Mouse (Mus musculus) intestine, embryonic 15.5 days (tissue): Measurements from ENCODE around the gene Stat3. TPM values are rescaled to one million over a fixed set of nuclear protein-coding genes. Genes with fewer than 3 reads are reported as not detected.
A peak's percentile ranks its signal among the peaks of the same experiment; 100 is the strongest.

Experiments used
- ATAC-seq: fragments of 200-750 bp; cut with Nextera tagmentation; 2 replicates; pipeline ENCODE4 v1.8.0; 2017; ENCODE audit warnings: moderate TSS enrichment, moderate library complexity
- H3K27ac ChIP-seq: fragments of 300-500 bp; sonication (generic); 2 replicates; pipeline ENCODE4 v1.5.1; 2015; ENCODE audit warnings: mild to moderate bottlenecking, inconsistent platforms
- H3K27me3 ChIP-seq: fragments of 300-500 bp; sonication (generic); replicated peaks from 2 replicates; pipeline ENCODE4 v1.6.1; 2015; ENCODE audit warnings: inconsistent platforms
- H3K36me3 ChIP-seq: fragments of 300-500 bp; sonication (generic); 2 replicates; pipeline ENCODE4 v1.6.1; 2015; ENCODE audit warnings: inconsistent platforms
- H3K4me1 ChIP-seq: fragments of 300-500 bp; sonication (generic); replicated peaks from 2 replicates; pipeline ENCODE4 v1.6.1; 2015; ENCODE audit warnings: inconsistent platforms
- H3K4me2 ChIP-seq: fragments of 300-500 bp; sonication (generic); replicated peaks from 2 replicates; pipeline ENCODE4 v1.6.1; 2015; ENCODE audit warnings: mild to moderate bottlenecking, inconsistent platforms
- H3K4me3 ChIP-seq: fragments of 300-500 bp; sonication (generic); replicated peaks from 2 replicates; pipeline ENCODE4 v1.5.1; 2015; ENCODE audit warnings: inconsistent platforms
- H3K9ac ChIP-seq: fragments of 300-500 bp; sonication (generic); 2 replicates; pipeline ENCODE4 v1.6.1; 2015; ENCODE audit warnings: inconsistent platforms
- H3K9me3 ChIP-seq: fragments of 300-500 bp; sonication (generic); 2 replicates; pipeline ENCODE4 v1.6.1; 2016; ENCODE audit warnings: inconsistent platforms
- WGBS: fragments of 180-500 bp; shearing (Covaris S2); methylation state at CpG from one replicate; pipeline ENCODE4 v1.1.7; 2015; 5-methylcytosine and 5-hydroxymethylcytosine counted together
- polyA plus RNA-seq: library from polyadenylated mRNA; unstranded; fragments of >200 nt; fragmentation: Nextera tagmentation; extraction: Ambion mirVana; gene quantifications from 2 replicates; pipeline ENCODE4 v1.2.1, GENCODE M21; 2015

Gene Stat3
- polyA plus RNA-seq, 1 experiment from 2014 or later: 45.8 TPM

DNA sequence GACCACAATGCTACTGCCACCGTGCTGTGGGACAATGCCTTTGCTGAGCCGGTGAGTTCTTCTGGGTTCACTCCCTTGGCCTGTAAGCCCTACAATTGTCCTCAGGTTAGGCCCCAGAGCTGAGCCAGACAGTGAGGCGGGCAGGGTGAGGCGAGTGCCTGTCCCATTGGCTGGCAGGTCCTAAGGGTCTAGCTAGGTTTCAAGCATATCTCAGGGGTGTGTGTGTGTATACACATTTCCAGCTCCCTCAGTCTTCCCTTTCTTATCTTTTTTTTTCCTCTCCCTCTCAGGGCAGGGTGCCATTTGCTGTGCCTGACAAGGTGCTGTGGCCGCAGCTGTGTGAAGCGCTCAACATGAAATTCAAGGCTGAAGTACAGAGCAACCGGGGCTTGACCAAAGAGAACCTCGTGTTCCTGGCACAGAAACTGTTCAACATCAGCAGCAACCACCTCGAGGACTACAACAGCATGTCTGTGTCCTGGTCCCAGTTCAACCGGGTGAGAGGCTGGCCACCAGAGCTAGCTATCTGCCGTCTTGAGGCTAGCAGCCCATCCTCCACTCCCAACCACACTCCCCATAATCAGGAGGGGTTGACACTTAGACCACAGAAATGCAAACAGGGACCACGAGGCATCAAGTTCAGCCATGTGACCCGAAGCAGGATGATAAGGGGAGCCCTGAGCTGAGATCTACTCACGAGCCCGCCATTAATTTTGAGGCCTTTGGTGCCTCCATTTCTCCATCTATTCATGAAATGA, 59.8 kb downstream of the Stat3 start:
- Histone ChIP-seq H3K27me3 (no peaks in the 10 kb centered on the region), H3K4me3 (no peak overlapping the region), H3K9me3 (no peaks in the 10 kb centered on the region), H3K4me1 (no peaks in the 10 kb centered on the region), H3K4me2 (no peak overlapping the region), H3K36me3 (no peaks in the 10 kb centered on the region), H3K27ac (no peak overlapping the region), H3K9ac (no peak overlapping the region)
- WGBS: 75% methylated on average over 15 of the region's 15 CpGs
- ATAC-seq: no peak

- no peaks in the 10 kb centered on the region for H3K4me1 ChIP-seq
- no peak for ATAC-seq
- 79% methylated on average over 3 of the region's 3 CpGs for WGBS
- no peak overlapping the region for H3K4me3 ChIP-seq
- no peak overlapping the region for H3K4me2 ChIP-seq
- H3K36me3 ChIP-seq: no peaks in the 10 kb centered on the region
- H3K27me3 ChIP-seq: no peaks in the 10 kb centered on the region
- no peak overlapping the region for H3K27ac ChIP-seq
- H3K9me3 ChIP-seq: no peaks in the 10 kb centered on the region
- H3K9ac ChIP-seq: no peak overlapping the region
Measured at GRCm38 (mm10) chr11:100875761-100876160, 63.6 kb downstream of the Stat3 start.

GRCm38 (mm10) chr11:100870968-100871350, 68.4 kb downstream of the Stat3 start:
- WGBS: 73% methylated on average over 8 of the region's 8 CpGs
- no peak overlapping the region for H3K9ac ChIP-seq
- no peaks in the 10 kb centered on the region for H3K27me3 ChIP-seq
- no peak for ATAC-seq
- no peaks in the 10 kb centered on the region for H3K4me1 ChIP-seq
- no peaks in the 10 kb centered on the region for H3K36me3 ChIP-seq
- no peak overlapping the region for H3K4me2 ChIP-seq
- H3K9me3 ChIP-seq: no peaks in the 10 kb centered on the region
- H3K4me3 ChIP-seq: no peak overlapping the region
- H3K27ac ChIP-seq: no peak overlapping the region

GRCm38 (mm10) chr11:100870256-100870967, 68.9 kb downstream of the Stat3 start:
- Histone ChIP-seq H3K4me1 (no peaks in the 10 kb centered on the region), H3K9me3 (no peaks in the 10 kb centered on the region), H3K4me2 (no peak overlapping the region), H3K36me3 (no peaks in the 10 kb centered on the region), H3K27me3 (no peaks in the 10 kb centered on the region), H3K27ac (no peak overlapping the region), H3K4me3 (no peak overlapping the region), H3K9ac (no peak overlapping the region)
- WGBS: 76% methylated on average over 10 of the region's 10 CpGs
- no peak for ATAC-seq

DNA sequence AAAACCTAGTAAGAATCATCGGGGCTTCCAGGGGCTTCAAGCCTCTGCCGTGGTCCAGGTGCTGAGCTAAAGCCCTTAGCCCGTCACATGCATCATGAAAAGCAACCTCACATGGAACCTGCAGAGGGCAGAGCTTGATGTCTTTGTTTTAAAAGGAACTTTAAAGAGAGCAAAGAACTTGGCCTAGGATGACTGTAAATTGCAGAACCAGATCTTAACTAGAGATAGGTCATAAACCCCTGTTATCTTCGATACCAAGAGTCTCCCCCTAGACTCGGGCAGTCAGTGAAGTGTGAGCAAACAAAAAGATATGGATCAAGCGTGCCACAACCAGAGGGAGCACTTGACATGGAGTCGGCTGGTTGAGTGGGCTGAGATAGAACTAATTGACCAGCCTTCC, 73.7 kb downstream of the Stat3 start:
- 80% methylated on average over 7 of the region's 7 CpGs for WGBS
- H3K4me1 ChIP-seq: peaks cover 2% of the 10 kb centered on the region; the same call in 1 of the 2 replicates

DNA sequence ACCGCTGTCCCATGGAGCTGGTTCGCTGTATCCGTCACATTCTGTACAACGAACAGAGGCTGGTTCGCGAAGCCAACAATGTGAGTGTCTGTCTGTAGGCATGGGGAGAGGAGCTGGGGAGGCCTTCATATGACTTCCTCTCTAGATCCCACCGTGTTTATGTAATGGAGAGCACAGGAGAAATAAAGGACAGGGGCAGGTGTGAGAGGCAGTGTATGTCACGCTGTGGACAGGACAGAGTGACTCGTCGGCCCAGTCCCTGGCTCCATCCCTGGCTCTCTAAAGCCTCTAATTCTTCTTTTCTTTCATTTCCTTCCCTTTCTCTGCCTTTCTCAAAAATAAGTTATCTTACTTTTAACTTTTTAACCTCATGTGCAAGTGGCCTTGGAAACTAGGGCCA, 76.2 kb downstream of the Stat3 start:
- no peaks in the 10 kb centered on the region for H3K9me3 ChIP-seq
- H3K36me3 ChIP-seq: no peaks in the 10 kb centered on the region
- no peak overlapping the region for H3K9ac ChIP-seq
- peaks cover 10% of the 10 kb centered on the region; the same call in 1 of the 2 replicates for H3K4me1 ChIP-seq
- no peak overlapping the region for H3K4me2 ChIP-seq
- H3K4me3 ChIP-seq: no peak overlapping the region
- ATAC-seq: no peak
- no peak overlapping the region for H3K27ac ChIP-seq
- no peaks in the 10 kb centered on the region for H3K27me3 ChIP-seq
- WGBS: 86% methylated on average over 10 of the region's 10 CpGs

More for the DNA sequence above, 73.7 kb downstream of the Stat3 start:
- no peak overlapping the region for H3K4me3 ChIP-seq
- no peak overlapping the region for H3K27ac ChIP-seq
- no peaks in the 10 kb centered on the region for H3K9me3 ChIP-seq
- H3K4me2 ChIP-seq: no peak overlapping the region
- H3K27me3 ChIP-seq: no peaks in the 10 kb centered on the region
- H3K9ac ChIP-seq: no peak overlapping the region
- no peak for ATAC-seq
- H3K36me3 ChIP-seq: no peaks in the 10 kb centered on the region

GRCm38 (mm10) chr11:100861836-100862235, 77.5 kb downstream of the Stat3 start:
- H3K36me3 ChIP-seq: no peaks in the 10 kb centered on the region
- 41% methylated on average over 3 of the region's 3 CpGs for WGBS
- H3K4me3 ChIP-seq: no peak overlapping the region
- no peaks in the 10 kb centered on the region for H3K27me3 ChIP-seq
- ATAC-seq: no peak
- H3K4me2 ChIP-seq: no peak overlapping the region
- no peak overlapping the region for H3K9ac ChIP-seq
- no peak overlapping the region for H3K27ac ChIP-seq
- H3K9me3 ChIP-seq: no peaks in the 10 kb centered on the region
- peaks cover 10% of the 10 kb centered on the region; the same call in 1 of the 2 replicates for H3K4me1 ChIP-seq

GRCm38 (mm10) chr11:100861335-100861734, 78.0 kb downstream of the Stat3 start:
- peaks cover 10% of the 10 kb centered on the region; the same call in 1 of the 2 replicates for H3K4me1 ChIP-seq
- H3K9ac ChIP-seq: no peak overlapping the region
- no peaks in the 10 kb centered on the region for H3K27me3 ChIP-seq
- H3K9me3 ChIP-seq: no peaks in the 10 kb centered on the region
- no peaks in the 10 kb centered on the region for H3K36me3 ChIP-seq
- ATAC-seq: no peak
- H3K27ac ChIP-seq: no peak overlapping the region
- 87% methylated on average over 7 of the region's 7 CpGs for WGBS
- H3K4me3 ChIP-seq: no peak overlapping the region
- peak overlapping the region; percentile 89; the same call in 1 of the 2 replicates for H3K4me2 ChIP-seq

- peak; percentile 95 for ATAC-seq
- peak overlapping the region; percentile 89 for H3K4me2 ChIP-seq
- peak overlapping the region; percentile 51 for H3K4me3 ChIP-seq
- peak overlapping the region; percentile 24; the same call in 1 of the 2 replicates for H3K27ac ChIP-seq
- H3K27me3 ChIP-seq: no peaks in the 10 kb centered on the region
- no peaks in the 10 kb centered on the region for H3K9me3 ChIP-seq
- H3K9ac ChIP-seq: peak overlapping the region; percentile 53
- no peaks in the 10 kb centered on the region for H3K36me3 ChIP-seq
- WGBS: 2% methylated on average over 54 of the region's 55 CpGs
- peaks cover 10% of the 10 kb centered on the region; the same call in 1 of the 2 replicates for H3K4me1 ChIP-seq
Measured at GRCm38 (mm10) chr11:100860198-100861048, 78.9 kb downstream of the Stat3 start.

- Histone ChIP-seq H3K4me3 (peak overlapping the region; percentile 51), H3K36me3 (no peaks in the 10 kb centered on the region), H3K4me1 (peaks cover 10% of the 10 kb centered on the region; the same call in 1 of the 2 replicates), H3K9ac (no peak overlapping the region), H3K27ac (no peak overlapping the region), H3K27me3 (no peaks in the 10 kb centered on the region), H3K4me2 (peak overlapping the region; percentile 89), H3K9me3 (no peaks in the 10 kb centered on the region)
- ATAC-seq: no peak
- WGBS: 58% methylated on average over 6 of the region's 6 CpGs
Measured at GRCm38 (mm10) chr11:100859579-100860075, 79.7 kb downstream of the Stat3 start.

- 61% methylated on average over 9 of the region's 9 CpGs for WGBS
- H3K9ac ChIP-seq: peak within 1 kb of the TSS; percentile 53
- peak within 1 kb of the TSS; percentile 51 for H3K4me3 ChIP-seq
- peaks cover 10% of the 10 kb centered on the region; the same call in 1 of the 2 replicates for H3K4me1 ChIP-seq
- H3K27me3 ChIP-seq: no peaks in the 10 kb centered on the region
- no peaks in the 10 kb centered on the region for H3K9me3 ChIP-seq
- H3K4me2 ChIP-seq: peak within 1 kb of the TSS; percentile 89
- no peaks in the 10 kb centered on the region for H3K36me3 ChIP-seq
- no peak for ATAC-seq
- H3K27ac ChIP-seq: peak within 1 kb of the TSS; percentile 24; the same call in 1 of the 2 replicates
Measured at GRCm38 (mm10) chr11:100858935-100859578, 80.3 kb downstream of the Stat3 start, which contains the start of gene Stat5a. Gene Stat5a, plus strand, starts transcription at chr11:100859351.
